Mouse (Mus musculus): Measurements from ENCODE around the gene Timd2. TPM values are rescaled to one million over a fixed set of nuclear protein-coding genes. Genes with fewer than 3 reads are reported as not detected.

The Timd2 gene
- polyA plus RNA-seq, 1 experiment from 2014 or later: 2.4 TPM

- Histone ChIP-seq H3K4me1 (ENCODE audit: control insufficient read depth, insufficient read depth, low read length) (no peaks in the 10 kb centered on the region), H3K9ac (ENCODE audit: low read depth, low read length) (no peak within 1 kb of the TSS), H3K27ac (ENCODE audit: low read length) (no peak within 1 kb of the TSS), H3K27me3 (replicated peaks; ENCODE audit: control insufficient read depth, insufficient read depth, low read length) (no peaks in the 10 kb centered on the region), H3K4me2 (ENCODE audit: low read depth, low read length) (no peak within 1 kb of the TSS), H3K9me3 (ENCODE audit: control insufficient read depth, low read length) (no peaks in the 10 kb centered on the region), H3K36me3 (ENCODE audit: control insufficient read depth, insufficient read depth, low read length) (no peaks in the 10 kb centered on the region), H3K4me3 (ENCODE audit: low read length) (no peak within 1 kb of the TSS)
- WGBS: 50% methylated on average over 2 of the region's 2 CpGs
- ATAC-seq: no peak
Measured at GRCm38 (mm10) chr11:46629211-46629795, 77.6 kb downstream of the Timd2 start, which contains the start of gene Dppa1. TSS of gene Dppa1 (minus strand) at chr11:46629261.

GRCm38 (mm10) chr11:46620414-46621168, 86.3 kb downstream of the Timd2 start:
- Histone ChIP-seq H3K4me1 (ENCODE audit: control insufficient read depth, insufficient read depth, low read length) (no peaks in the 10 kb centered on the region), H3K4me2 (ENCODE audit: low read depth, low read length) (no peak overlapping the region), H3K9me3 (ENCODE audit: control insufficient read depth, low read length) (no peaks in the 10 kb centered on the region), H3K36me3 (ENCODE audit: control insufficient read depth, insufficient read depth, low read length) (no peaks in the 10 kb centered on the region), H3K4me3 (ENCODE audit: low read length) (no peak overlapping the region), H3K9ac (ENCODE audit: low read depth, low read length) (no peak overlapping the region), H3K27me3 (replicated peaks; ENCODE audit: control insufficient read depth, insufficient read depth, low read length) (no peaks in the 10 kb centered on the region), H3K27ac (ENCODE audit: low read length) (no peak overlapping the region)
- no peak for ATAC-seq
- WGBS: 53% methylated on average over 7 of the region's 7 CpGs

- 76% methylated on average over 1 of the region's 1 CpGs for WGBS
- H3K4me1 ChIP-seq (ENCODE audit: control insufficient read depth, insufficient read depth, low read length): no peaks in the 10 kb centered on the region
- no peaks in the 10 kb centered on the region for H3K9me3 ChIP-seq (ENCODE audit: control insufficient read depth, low read length)
- ATAC-seq: no peak
- H3K4me3 ChIP-seq (ENCODE audit: low read length): no peak overlapping the region
- H3K9ac ChIP-seq (ENCODE audit: low read depth, low read length): no peak overlapping the region
- H3K27ac ChIP-seq (ENCODE audit: low read length): no peak overlapping the region
- H3K4me2 ChIP-seq (ENCODE audit: low read depth, low read length): no peak overlapping the region
- no peaks in the 10 kb centered on the region for H3K36me3 ChIP-seq (ENCODE audit: control insufficient read depth, insufficient read depth, low read length)
- no peaks in the 10 kb centered on the region for H3K27me3 ChIP-seq (replicated peaks; ENCODE audit: control insufficient read depth, insufficient read depth, low read length)
Measured at GRCm38 (mm10) chr11:46619929-46620328, 86.9 kb downstream of the Timd2 start.

Other genes starting within 250 kb of the Timd2 start
- gene Gm12169, start 182.8 kb downstream of the Timd2 start, polyA plus RNA-seq (2015; fragmentation: Nextera tagmentation; extraction: Ambion mirVana): not detected in 2 replicates
- not detected in 2 replicates for gene BC053393, start 135.5 kb downstream of the Timd2 start, polyA plus RNA-seq (2015; fragmentation: Nextera tagmentation; extraction: Ambion mirVana)
- gene Dppa1, start 77.8 kb downstream of the Timd2 start, polyA plus RNA-seq (2015; fragmentation: Nextera tagmentation; extraction: Ambion mirVana): not detected in 2 replicates
- 0.12 TPM in 1 of 2 replicates, not detected in the other for gene Havcr1, start 28.0 kb upstream of the Timd2 start, polyA plus RNA-seq (2015; fragmentation: Nextera tagmentation; extraction: Ambion mirVana)
- gene Timd4, start 103.7 kb upstream of the Timd2 start, polyA plus RNA-seq (2015; fragmentation: Nextera tagmentation; extraction: Ambion mirVana): 1.2 and 1.3 TPM in 2 replicates

Measured in intestine, embryonic 16.5 days (tissue).